Mouse (Mus musculus) left cerebral cortex, postnatal 10 days (tissue): ENCODE data around the gene Cbln3. TPM values are rescaled to one million over a fixed set of nuclear protein-coding genes. Genes with fewer than 3 reads are reported as not detected.

Source experiments
- total RNA-seq, 2 experiments: library from RNA; stranded (reverse); gene quantifications; 2 replicates each; pipeline ENCODE4 v1.2.3; 2021

Cbln3 gene
- total RNA-seq, 2 experiments from 2014 or later = 0.28 to 0.65 TPM

Other genes with a start within 250 kb of the Cbln3 start
- gene Ipo4, start 248.4 kb downstream of the Cbln3 start, total RNA-seq = 100 to 1,000 TPM; 141 to 164 TPM
- gene Gm49378, start 246.5 kb downstream of the Cbln3 start, total RNA-seq = 1 to 10 TPM; 3.2 to 5.5 TPM
- 10 to 100 TPM; 43.1 to 45.0 TPM for gene Tm9sf1, start 240.6 kb downstream of the Cbln3 start, total RNA-seq
- under 1 TPM; 0.75 to 0.85 TPM for gene Tssk4, start 234.2 kb downstream of the Cbln3 start, total RNA-seq
- 10 to 100 TPM; 43.7 to 48.4 TPM for gene Mdp1, start 223.9 kb downstream of the Cbln3 start, total RNA-seq
- 10 to 100 TPM; 27.6 to 27.9 TPM for gene Gmpr2, start 212.5 kb downstream of the Cbln3 start, total RNA-seq
- gene Nedd8, start 212.3 kb downstream of the Cbln3 start, total RNA-seq = 100 to 1,000 TPM; 355 to 367 TPM
- gene Tinf2, start 202.6 kb downstream of the Cbln3 start, total RNA-seq = 10 to 100 TPM; 13.9 to 16.0 TPM
- under 1 TPM in 1 of 2 experiments, not detected in 1; 0.24 TPM for gene Tgm1, start 170.5 kb downstream of the Cbln3 start, total RNA-seq
- gene Rabggta, start 162.1 kb downstream of the Cbln3 start, total RNA-seq = 10 to 100 TPM; 46.6 to 48.2 TPM
- gene Dhrs1, start 138.7 kb downstream of the Cbln3 start, total RNA-seq = 10 to 100 TPM; 93.2 to 94.9 TPM
- 10 to 100 TPM; 15.8 to 18.5 TPM for gene Nop9, start 138.7 kb downstream of the Cbln3 start, total RNA-seq
- under 1 TPM; 0.49 to 0.84 TPM for gene Cideb, start 125.9 kb downstream of the Cbln3 start, total RNA-seq
- under 1 TPM; 0.41 to 0.43 TPM for gene Ltb4r2, start 123.0 kb downstream of the Cbln3 start, total RNA-seq
- under 1 TPM; 0.51 to 0.64 TPM for gene Ltb4r1, start 118.4 kb downstream of the Cbln3 start, total RNA-seq
- gene Adcy4, start 100.3 kb downstream of the Cbln3 start, total RNA-seq = 1 to 10 TPM; 3.3 to 4.0 TPM
- gene Ripk3, start 95.5 kb downstream of the Cbln3 start, total RNA-seq = 1 to 10 TPM; 2.0 to 2.6 TPM
- 1 to 10 TPM; 3.9 to 4.1 TPM for gene Nfatc4, start 61.2 kb downstream of the Cbln3 start, total RNA-seq
- 10 to 100 TPM; 12.3 to 13.1 TPM for gene Nynrin, start 30.4 kb downstream of the Cbln3 start, total RNA-seq
- 10 to 100 TPM in 1 of 2 experiments, 1 to 10 TPM in 1; 9.8 to 11.3 TPM for gene Khnyn, start 555 bp upstream of the Cbln3 start, total RNA-seq
- gene Sdr39u1, start 15.9 kb upstream of the Cbln3 start, total RNA-seq = 10 to 100 TPM; 90.4 to 96.1 TPM
- under 1 TPM in 1 of 2 experiments, not detected in 1; 0.43 TPM for gene Cma1, start 60.3 kb upstream of the Cbln3 start, total RNA-seq
- not detected for gene Cma2, start 66.6 kb upstream of the Cbln3 start, total RNA-seq
- gene Mcpt1, start 133.6 kb upstream of the Cbln3 start, total RNA-seq = not detected
- not detected for gene Mcpt9, start 146.1 kb upstream of the Cbln3 start, total RNA-seq
- not detected for gene Mcpt2, start 157.6 kb upstream of the Cbln3 start, total RNA-seq
- not detected for gene Mcpt4, start 177.9 kb upstream of the Cbln3 start, total RNA-seq
- gene Mcpt8, start 200.9 kb upstream of the Cbln3 start, total RNA-seq = not detected
- not detected for gene Ctsg, start 218.2 kb upstream of the Cbln3 start, total RNA-seq
- gene Gzme, start 236.2 kb upstream of the Cbln3 start, total RNA-seq = not detected
- gene Gzmd, start 248.2 kb upstream of the Cbln3 start, total RNA-seq = not detected